Mouse (Mus musculus) G1E (cell line): ENCODE data around the gene Gm45808. TPM values are rescaled to one million over a fixed set of nuclear protein-coding genes. Genes with fewer than 3 reads are reported as not detected.

Experiments
- ATAC-seq: 2 replicates; pipeline ENCODE4 v1.8.0; 2016; ENCODE audit warnings: mild to moderate bottlenecking; ENCODE audit not compliant: insufficient number of reproducible peaks, poor library complexity, low FRiP score, severe bottlenecking; ENCODE audit errors: extremely low read depth
- DNase-seq: peaks from one replicate; pipeline ENCODE4 v3.0.0; 2012; ENCODE audit warnings: low spot score
- H3K27me3 ChIP-seq: 2 replicates; pipeline ENCODE4 v1.6.1; 2012; ENCODE audit warnings: mild to moderate bottlenecking, low read length, inconsistent platforms; ENCODE audit not compliant: insufficient read depth
- H3K36me3 ChIP-seq: replicated peaks from 2 replicates; pipeline ENCODE3; 2012; ENCODE audit warnings: mild to moderate bottlenecking, inconsistent platforms
- H3K4me1 ChIP-seq: 2 replicates; pipeline ENCODE4 v1.6.1; 2012; ENCODE audit warnings: low read depth, low read length, inconsistent platforms, mixed read lengths; ENCODE audit not compliant: insufficient read depth
- H3K4me3 ChIP-seq: 2 replicates; pipeline ENCODE4 v1.5.1; 2012; ENCODE audit warnings: low read depth, mild to moderate bottlenecking, inconsistent platforms, low read length, moderate library complexity, mixed read lengths
- H3K9me3 ChIP-seq: replicated peaks from 2 replicates; pipeline ENCODE4 v1.6.1; 2012; ENCODE audit warnings: inconsistent platforms
- CTCF ChIP-seq: IDR thresholded peaks from 2 replicates; pipeline ENCODE4 v1.5.1; 2012; ENCODE audit warnings: low read depth, low read length, inconsistent platforms, mixed read lengths
- GATA1 ChIP-seq: IDR thresholded peaks from 2 replicates; pipeline ENCODE4 v1.6.1; 2012; ENCODE audit warnings: borderline replicate concordance, low read length, inconsistent platforms, mixed read lengths
- GATA2 ChIP-seq: IDR thresholded peaks from 2 replicates; pipeline ENCODE4 v1.6.1; 2012; ENCODE audit warnings: low read depth, low read length, inconsistent platforms, borderline replicate concordance
- POLR2AphosphoS5 ChIP-seq: IDR thresholded peaks from 2 replicates; pipeline ENCODE4 v1.6.1; 2012; ENCODE audit warnings: low read depth, low read length, inconsistent platforms; ENCODE audit not compliant: insufficient replicate concordance
- TAL1 ChIP-seq: conservative IDR thresholded peaks from 2 replicates; pipeline ENCODE4 v1.6.1; 2012; ENCODE audit warnings: low read depth, low read length, inconsistent platforms, mixed read lengths
- polyA plus RNA-seq: library from polyadenylated mRNA; stranded (reverse); fragments of >175 nt; gene quantifications from 2 replicates; pipeline ENCODE4 v1.2.3, GENCODE M21; 2012
- total RNA-seq, 2 experiments: library from RNA; stranded (forward) in 1 of 2; stranded (reverse) in 1 of 2; fragments of 200-1000 nt in 1 of 2; fragments of >200 nt in 1 of 2; fragmentation: Nextera tagmentation in 1 of 2; gene quantifications; 2 replicates each; pipeline ENCODE4 v1.2.3; 2014 to 2017

Gene Gm45808
- total and polyA plus RNA-seq, 3 experiments: not detected

DNA sequence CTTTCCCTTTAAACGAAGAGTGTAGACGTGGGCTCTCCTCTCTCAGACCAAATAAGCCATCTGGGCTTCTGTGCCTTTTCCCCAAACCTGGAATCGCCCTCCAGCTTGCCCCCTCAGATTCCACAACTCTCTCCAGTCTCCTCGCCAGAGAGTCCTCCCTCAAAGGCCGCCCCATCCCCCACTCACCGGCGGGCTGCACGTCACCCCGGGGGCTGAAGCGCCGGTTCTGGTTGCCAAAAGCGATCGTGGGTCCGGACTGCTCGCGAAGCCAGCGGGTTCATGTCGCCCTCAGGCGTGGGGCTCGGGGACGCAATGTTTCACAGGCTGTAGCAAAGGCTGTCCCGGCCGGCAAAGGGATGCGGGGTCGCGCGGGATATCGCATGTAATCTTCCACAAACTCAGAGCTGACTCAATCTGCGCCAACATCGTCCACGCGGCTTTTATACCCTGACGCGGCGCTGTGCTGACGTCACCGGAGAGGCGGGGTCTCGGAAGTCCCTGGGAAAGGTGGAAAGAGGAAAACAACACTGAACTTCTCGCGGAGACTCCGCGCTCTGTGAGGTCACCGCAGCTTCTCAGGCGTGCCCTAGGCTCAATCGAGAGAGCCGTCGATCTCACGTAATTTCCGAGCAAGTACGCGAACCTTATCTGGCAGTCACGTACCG, 39.3 kb upstream of the Gm45808 start, which contains the start of the genes Ppp1r15a and Plekha4:
Gene Ppp1r15a, minus strand, starts transcription at position 460 of the 665 bp plus-strand sequence.
Gene Plekha4, plus strand, starts transcription at position 522 of the 665 bp plus-strand sequence.
- peak within 1 kb of the TSS; percentile 94 for H3K4me3 ChIP-seq
- H3K4me1 ChIP-seq: peaks cover 69% of the 10 kb centered on the region
- peak; percentile 73 for ATAC-seq
- peaks cover 29% of the 10 kb centered on the region for H3K36me3 ChIP-seq
- peak; percentile 78 for DNase-seq
- TF ChIP-seq POLR2AphosphoS5 (peak; percentile 91; the same call in 1 of the 2 replicates), GATA2 (no peak)
- no peaks in the 10 kb centered on the region for H3K27me3 ChIP-seq
- no peaks in the 10 kb centered on the region for H3K9me3 ChIP-seq

DNA sequence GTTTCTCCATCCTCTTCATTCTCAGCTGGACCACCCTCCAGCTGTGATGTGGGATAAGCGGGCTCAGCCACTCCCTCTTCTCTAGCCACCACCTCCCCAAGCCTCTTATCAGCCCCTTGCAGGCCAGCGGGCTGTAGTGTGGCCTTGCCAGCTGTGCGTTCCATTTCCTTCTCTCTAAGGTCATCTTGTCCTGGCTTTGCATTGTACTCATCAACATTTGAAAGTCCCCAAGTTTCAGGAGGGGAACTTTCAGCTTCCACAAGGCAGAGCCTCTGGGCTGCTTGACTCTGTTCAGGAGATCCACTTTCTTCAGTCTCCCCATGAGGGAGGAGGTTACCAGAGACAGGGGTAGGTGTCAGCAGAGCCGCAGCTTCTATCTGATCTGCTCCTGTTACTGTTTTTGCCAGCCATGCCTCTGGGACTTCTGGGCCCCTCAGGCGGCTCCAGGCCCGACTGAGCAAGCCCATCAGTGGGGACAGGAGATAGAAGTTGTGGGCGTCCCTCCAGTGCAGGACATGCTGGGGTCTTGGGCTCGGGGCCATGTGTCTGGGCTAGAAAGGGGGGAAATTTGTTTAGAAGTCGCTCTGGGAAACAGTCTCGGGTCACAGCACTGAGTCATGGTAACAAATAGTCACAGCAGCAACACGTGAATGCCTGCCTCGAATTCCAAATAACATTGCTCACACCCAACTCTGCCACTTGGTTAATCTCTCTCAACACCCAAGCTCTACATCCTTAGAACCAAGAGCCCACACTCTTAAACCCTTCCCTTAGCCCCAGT, 38.4 kb upstream of the Gm45808 start:
- Histone ChIP-seq H3K4me1 (peaks cover 67% of the 10 kb centered on the region), H3K36me3 (peaks cover 31% of the 10 kb centered on the region), H3K9me3 (no peaks in the 10 kb centered on the region), H3K27me3 (no peaks in the 10 kb centered on the region), H3K4me3 (peak overlapping the region; percentile 94)
- ATAC-seq (peak; percentile 82), DNase-seq (peak; percentile 81)
- 0 out of 2 replicates have a peak, but pooled peaks have one; percentile 80 for TF ChIP-seq GATA2
- TF ChIP-seq TAL1: peak; percentile 100
- no peak for TF ChIP-seq GATA1
- TF ChIP-seq POLR2AphosphoS5: 0 out of 2 replicates have a peak, but pooled peaks have one; percentile 55
- TF ChIP-seq CTCF: no peak

DNA sequence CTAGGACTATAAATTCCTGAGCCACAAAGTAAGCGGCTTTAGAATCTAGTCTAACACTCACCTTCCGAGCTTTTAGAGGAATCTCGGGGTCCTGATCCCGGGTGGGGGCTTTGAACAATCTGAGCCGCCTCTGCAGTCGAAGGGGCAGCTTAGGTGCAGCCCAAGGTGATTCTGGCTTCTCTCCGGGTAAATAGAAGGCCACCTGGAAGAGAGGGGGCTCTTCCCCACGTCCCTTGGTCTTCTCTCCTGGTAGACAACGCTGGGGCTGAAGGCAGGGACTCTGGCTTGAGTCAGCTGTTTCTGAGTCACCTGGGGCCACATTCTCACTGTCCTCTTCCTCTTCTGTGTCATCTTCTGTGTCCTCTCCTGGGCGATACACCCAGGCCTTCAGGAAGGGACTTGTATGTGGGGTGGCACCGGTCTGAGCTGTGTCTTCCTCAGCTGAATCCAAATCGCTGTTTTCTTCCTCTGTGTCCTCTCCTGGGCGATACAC, 37.1 kb upstream of the Gm45808 start:
- Histone ChIP-seq H3K36me3 (peaks cover 31% of the 10 kb centered on the region), H3K9me3 (no peaks in the 10 kb centered on the region), H3K4me3 (peak overlapping the region; percentile 94), H3K4me1 (peaks cover 65% of the 10 kb centered on the region), H3K27me3 (no peaks in the 10 kb centered on the region)
- TF ChIP-seq CTCF (no peak), GATA1 (no peak), TAL1 (no peak), GATA2 (no peak), POLR2AphosphoS5 (no peak)
- no peak for ATAC-seq
- no peak for DNase-seq

GRCm38 (mm10) chr7:45522957-45523676, 36.5 kb upstream of the Gm45808 start:
- H3K36me3 ChIP-seq: peaks cover 34% of the 10 kb centered on the region
- H3K4me1 ChIP-seq: peaks cover 64% of the 10 kb centered on the region
- no peak for DNase-seq
- no peaks in the 10 kb centered on the region for H3K27me3 ChIP-seq
- TF ChIP-seq CTCF (no peak), TAL1 (no peak), GATA2 (no peak), GATA1 (no peak), POLR2AphosphoS5 (no peak)
- peak overlapping the region; percentile 94 for H3K4me3 ChIP-seq
- H3K9me3 ChIP-seq: no peaks in the 10 kb centered on the region
- ATAC-seq: no peak

- Histone ChIP-seq H3K27me3 (no peaks in the 10 kb centered on the region), H3K36me3 (peaks cover 34% of the 10 kb centered on the region), H3K4me1 (peaks cover 62% of the 10 kb centered on the region), H3K9me3 (no peaks in the 10 kb centered on the region), H3K4me3 (peak overlapping the region; percentile 72; the same call in 1 of the 2 replicates)
- DNase-seq (no peak), ATAC-seq (no peak)
- no peak for TF ChIP-seq TAL1
- TF ChIP-seq CTCF: no peak
- TF ChIP-seq GATA1: no peak
- no peak for TF ChIP-seq GATA2
- TF ChIP-seq POLR2AphosphoS5: no peak
Measured at GRCm38 (mm10) chr7:45522194-45522752, 35.7 kb upstream of the Gm45808 start.

DNA sequence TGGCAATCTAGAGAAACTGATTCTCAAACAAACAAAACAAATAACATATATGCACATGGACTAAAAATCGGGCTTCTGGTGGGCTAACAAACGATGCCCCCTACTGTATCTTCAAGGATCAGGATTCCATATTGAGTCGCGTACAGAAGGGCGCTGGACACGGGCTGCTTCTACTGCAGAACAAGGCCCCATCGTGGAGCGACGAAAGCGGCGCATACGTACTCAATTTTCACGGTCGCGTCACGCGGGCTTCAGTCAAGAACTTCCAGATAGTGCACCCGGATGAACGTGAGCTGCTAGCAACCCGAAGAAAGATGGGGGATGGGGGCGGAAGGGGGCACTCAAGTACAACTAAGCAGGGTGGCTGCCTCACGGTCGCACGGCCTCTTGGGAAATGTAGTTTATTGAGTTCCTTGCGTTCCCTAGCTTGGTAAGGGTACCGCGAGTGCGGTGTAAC, 35.1 kb upstream of the Gm45808 start:
- TF ChIP-seq POLR2AphosphoS5 (no peak), CTCF (no peak), TAL1 (no peak), GATA2 (no peak), GATA1 (no peak)
- DNase-seq (peak; percentile 82), ATAC-seq (peak; percentile 12; the same call in 1 of the 2 replicates)
- H3K4me3 ChIP-seq: peak overlapping the region; percentile 72
- H3K36me3 ChIP-seq: peaks cover 34% of the 10 kb centered on the region
- H3K27me3 ChIP-seq: no peaks in the 10 kb centered on the region
- peaks cover 59% of the 10 kb centered on the region for H3K4me1 ChIP-seq
- no peaks in the 10 kb centered on the region for H3K9me3 ChIP-seq
